Mouse (Mus musculus): ENCODE measurements at regions not wholly inside any gene's neighbourhood (a gene's known extent, or its start where the extent isn't known, plus 50 kb on each side); places are given as distances from the start of the nearest gene placed in this dataset.

DNA sequence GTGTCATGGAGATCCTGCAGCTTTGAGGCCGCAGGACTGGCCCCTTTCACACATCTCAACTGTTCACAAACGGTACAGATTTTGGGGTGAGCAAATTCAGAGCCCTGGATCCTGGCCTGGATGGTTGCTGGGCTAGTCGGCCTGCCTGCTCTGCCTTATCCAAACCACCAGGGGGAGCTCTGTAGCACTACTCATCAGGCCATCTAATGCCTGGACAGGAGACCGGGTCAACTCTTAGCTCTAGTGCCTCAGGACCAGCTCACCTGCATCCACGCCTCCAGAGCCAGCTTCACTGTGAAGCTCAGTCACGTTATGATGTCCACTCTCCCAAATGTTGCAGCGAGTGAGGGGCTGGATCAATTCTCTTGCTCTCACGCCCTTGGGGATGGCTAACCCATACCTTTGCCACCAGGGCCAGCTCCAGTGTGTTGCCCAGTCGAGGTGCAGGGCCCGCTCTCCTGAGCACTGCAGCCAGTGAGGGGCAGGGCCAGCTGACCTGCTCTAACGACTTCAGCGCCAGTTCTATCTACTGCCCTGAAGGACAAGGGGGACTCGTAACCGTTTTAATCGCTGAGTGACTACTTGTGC is 206.8 kb downstream of the Etnk1 start:
- no peaks in the 10 kb centered on the region for H3K9me3 ChIP-seq (replicated peaks; ENCODE audit: control insufficient read depth, low read length)
- no peak overlapping the region for H3K9ac ChIP-seq (replicated peaks; ENCODE audit: low read depth, low read length)
- no peak overlapping the region for H3K4me2 ChIP-seq (ENCODE audit: low read depth, low read length)
- H3K36me3 ChIP-seq (replicated peaks; ENCODE audit: control insufficient read depth, insufficient read depth, low read length) = no peaks in the 10 kb centered on the region
- ATAC-seq (ENCODE audit: insufficient read depth, low read depth) = no peak
- no peak overlapping the region for H3K27ac ChIP-seq (ENCODE audit: low read depth)
- WGBS = 56% methylated on average over 15 of the region's 15 CpGs
- no peak overlapping the region for H3K4me3 ChIP-seq (ENCODE audit: low read depth, low read length)
- DNase-seq (ENCODE audit: low spot score) = no peak
- no peaks in the 10 kb centered on the region for H3K27me3 ChIP-seq (ENCODE audit: control insufficient read depth, insufficient read depth, low read length)
- no peaks in the 10 kb centered on the region for H3K4me1 ChIP-seq (ENCODE audit: control insufficient read depth, insufficient read depth)
- TF ChIP-seq EP300 (IDR thresholded peaks at IDR 0.05; ENCODE audit: low read depth) (no peak), CTCF (IDR thresholded peaks at IDR 0.05; ENCODE audit: low read depth) (peak; percentile 80)

DNA sequence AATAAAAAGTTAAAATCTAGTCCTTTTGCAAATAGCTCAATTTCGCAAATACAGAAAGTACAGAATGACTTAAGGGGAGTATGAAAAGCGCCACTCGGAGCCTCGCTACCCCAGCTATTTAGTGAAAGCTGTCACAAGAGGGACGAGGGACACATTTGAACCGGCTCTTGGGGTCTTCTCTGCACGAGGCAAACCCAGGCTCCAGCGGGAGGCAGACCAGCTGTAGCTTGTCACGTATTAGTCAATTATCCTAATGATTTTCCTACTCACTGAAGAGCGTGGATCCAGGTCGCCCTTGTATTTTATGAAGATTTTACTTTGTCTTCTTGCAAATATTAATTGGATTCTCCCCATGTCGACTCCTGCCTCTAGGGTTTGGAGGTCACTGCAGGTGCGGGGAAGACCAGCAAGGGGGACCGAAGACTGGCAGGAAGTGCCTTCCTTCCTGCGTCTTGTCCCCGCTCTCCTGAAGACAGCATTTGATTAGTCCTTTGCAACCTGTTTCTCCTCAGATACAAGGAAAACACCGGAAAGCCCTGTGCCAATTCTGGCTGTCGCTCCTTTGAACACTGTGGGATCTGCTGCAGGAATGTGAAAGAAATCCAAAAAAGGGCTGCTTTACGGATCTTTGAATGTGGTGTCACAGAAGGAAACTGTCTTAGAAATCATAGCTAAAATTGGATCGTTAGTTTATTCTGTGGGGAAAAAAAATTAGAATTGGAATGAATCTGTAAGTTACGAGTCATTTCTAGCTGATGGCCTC is 209.1 kb downstream of the Etnk1 start:
- Histone ChIP-seq H3K9ac (replicated peaks; ENCODE audit: low read depth, low read length) (no peak overlapping the region), H3K4me3 (ENCODE audit: low read depth, low read length) (no peak overlapping the region), H3K27me3 (ENCODE audit: control insufficient read depth, insufficient read depth, low read length) (no peaks in the 10 kb centered on the region), H3K36me3 (replicated peaks; ENCODE audit: control insufficient read depth, insufficient read depth, low read length) (no peaks in the 10 kb centered on the region), H3K27ac (ENCODE audit: low read depth) (no peak overlapping the region), H3K4me2 (ENCODE audit: low read depth, low read length) (no peak overlapping the region), H3K4me1 (ENCODE audit: control insufficient read depth, insufficient read depth) (no peaks in the 10 kb centered on the region), H3K9me3 (replicated peaks; ENCODE audit: control insufficient read depth, low read length) (no peaks in the 10 kb centered on the region)
- TF ChIP-seq CTCF (IDR thresholded peaks at IDR 0.05; ENCODE audit: low read depth) (no peak), EP300 (IDR thresholded peaks at IDR 0.05; ENCODE audit: low read depth) (no peak)
- ATAC-seq (ENCODE audit: insufficient read depth, low read depth) (no peak), DNase-seq (ENCODE audit: low spot score) (no peak)
- 75% methylated on average over 21 of the region's 21 CpGs for WGBS

DNA sequence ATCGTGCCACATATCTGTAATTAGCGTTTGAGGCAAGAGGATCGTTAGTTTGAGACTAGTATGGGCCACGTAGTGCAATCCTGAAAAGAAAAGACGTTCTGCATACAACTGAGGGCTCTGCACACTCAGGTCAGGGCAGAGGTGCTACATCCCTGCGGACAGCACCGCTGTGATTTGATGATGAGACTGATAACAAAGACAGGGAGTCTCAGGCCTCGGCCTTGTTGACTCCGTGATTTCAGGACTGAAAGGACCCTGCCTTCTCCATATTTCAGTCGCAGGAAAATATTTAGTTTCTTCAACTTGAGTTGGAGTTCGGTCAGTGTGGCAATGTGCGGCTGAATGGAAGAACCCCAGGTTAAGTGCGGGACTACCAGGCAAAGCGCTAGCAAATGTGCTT is 210.1 kb downstream of the Etnk1 start:
- no peak overlapping the region for H3K4me2 ChIP-seq (ENCODE audit: low read depth, low read length)
- ATAC-seq (ENCODE audit: insufficient read depth, low read depth) (no peak), DNase-seq (ENCODE audit: low spot score) (no peak)
- TF ChIP-seq CTCF (IDR thresholded peaks at IDR 0.05; ENCODE audit: low read depth) (no peak), EP300 (IDR thresholded peaks at IDR 0.05; ENCODE audit: low read depth) (no peak)
- no peaks in the 10 kb centered on the region for H3K4me1 ChIP-seq (ENCODE audit: control insufficient read depth, insufficient read depth)
- no peak overlapping the region for H3K9ac ChIP-seq (replicated peaks; ENCODE audit: low read depth, low read length)
- no peaks in the 10 kb centered on the region for H3K36me3 ChIP-seq (replicated peaks; ENCODE audit: control insufficient read depth, insufficient read depth, low read length)
- H3K9me3 ChIP-seq (replicated peaks; ENCODE audit: control insufficient read depth, low read length) = no peaks in the 10 kb centered on the region
- 88% methylated on average over 14 of the region's 14 CpGs for WGBS
- no peak overlapping the region for H3K4me3 ChIP-seq (ENCODE audit: low read depth, low read length)
- H3K27me3 ChIP-seq (ENCODE audit: control insufficient read depth, insufficient read depth, low read length) = no peaks in the 10 kb centered on the region
- no peak overlapping the region for H3K27ac ChIP-seq (ENCODE audit: low read depth)

DNA sequence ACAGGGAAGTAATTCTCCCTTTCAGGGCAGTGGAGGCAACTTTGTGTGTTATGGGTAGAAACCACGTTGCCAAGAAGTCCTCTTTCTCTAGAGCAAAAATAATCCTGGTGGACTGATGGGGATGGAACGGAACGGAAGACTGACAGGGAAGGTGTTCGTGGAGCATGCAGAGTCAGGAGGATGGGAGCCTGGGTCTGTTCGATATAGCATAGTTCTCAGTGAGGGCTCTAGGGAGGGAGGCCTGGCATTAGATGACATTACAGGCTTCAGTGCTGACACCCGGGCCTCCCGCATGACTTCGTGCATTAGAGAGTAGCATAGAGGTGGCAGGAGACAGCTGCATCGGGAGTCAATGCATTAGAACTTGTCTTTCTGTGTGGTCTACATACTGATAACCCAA is 211.1 kb downstream of the Etnk1 start:
- no peaks in the 10 kb centered on the region for H3K4me1 ChIP-seq (ENCODE audit: control insufficient read depth, insufficient read depth)
- ATAC-seq (ENCODE audit: insufficient read depth, low read depth) (no peak), DNase-seq (ENCODE audit: low spot score) (no peak)
- H3K27ac ChIP-seq (ENCODE audit: low read depth) = no peak overlapping the region
- TF ChIP-seq EP300 (IDR thresholded peaks at IDR 0.05; ENCODE audit: low read depth) (no peak), CTCF (IDR thresholded peaks at IDR 0.05; ENCODE audit: low read depth) (no peak)
- H3K27me3 ChIP-seq (ENCODE audit: control insufficient read depth, insufficient read depth, low read length) = no peaks in the 10 kb centered on the region
- no peak overlapping the region for H3K9ac ChIP-seq (replicated peaks; ENCODE audit: low read depth, low read length)
- no peak overlapping the region for H3K4me2 ChIP-seq (ENCODE audit: low read depth, low read length)
- 85% methylated on average over 9 of the region's 9 CpGs for WGBS
- no peaks in the 10 kb centered on the region for H3K9me3 ChIP-seq (replicated peaks; ENCODE audit: control insufficient read depth, low read length)
- no peaks in the 10 kb centered on the region for H3K36me3 ChIP-seq (replicated peaks; ENCODE audit: control insufficient read depth, insufficient read depth, low read length)
- no peak overlapping the region for H3K4me3 ChIP-seq (ENCODE audit: low read depth, low read length)

DNA sequence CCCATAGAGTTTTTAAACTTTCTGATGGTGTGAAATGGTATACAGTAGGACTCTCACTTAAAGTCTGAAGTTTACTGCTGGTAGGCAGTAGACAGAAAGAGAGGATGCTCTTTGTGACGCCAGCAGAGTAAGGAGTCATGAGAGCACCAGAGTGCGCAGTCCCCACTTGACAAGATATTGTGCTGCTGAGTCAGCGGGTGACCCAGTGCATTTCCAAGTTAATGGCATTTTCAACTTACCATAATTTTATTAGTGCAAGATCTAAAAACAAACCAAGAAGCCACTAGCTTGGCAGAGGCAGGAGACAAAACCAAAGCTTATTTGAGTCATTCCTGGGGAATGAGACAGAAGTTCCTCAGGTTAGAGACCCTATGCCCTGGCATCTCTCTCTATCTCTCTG is 213.5 kb downstream of the Etnk1 start:
- DNase-seq (ENCODE audit: low spot score) = no peak
- Histone ChIP-seq H3K9ac (replicated peaks; ENCODE audit: low read depth, low read length) (no peak overlapping the region), H3K27ac (ENCODE audit: low read depth) (no peak overlapping the region), H3K4me2 (ENCODE audit: low read depth, low read length) (no peak overlapping the region), H3K9me3 (replicated peaks; ENCODE audit: control insufficient read depth, low read length) (no peaks in the 10 kb centered on the region), H3K4me3 (ENCODE audit: low read depth, low read length) (no peak overlapping the region), H3K27me3 (ENCODE audit: control insufficient read depth, insufficient read depth, low read length) (no peaks in the 10 kb centered on the region), H3K4me1 (ENCODE audit: control insufficient read depth, insufficient read depth) (no peaks in the 10 kb centered on the region), H3K36me3 (replicated peaks; ENCODE audit: control insufficient read depth, insufficient read depth, low read length) (no peaks in the 10 kb centered on the region)
- no peak for ATAC-seq (ENCODE audit: insufficient read depth, low read depth)
- TF ChIP-seq EP300 (IDR thresholded peaks at IDR 0.05; ENCODE audit: low read depth) (no peak), CTCF (IDR thresholded peaks at IDR 0.05; ENCODE audit: low read depth) (no peak)
- WGBS = 91% methylated on average over 3 of the region's 3 CpGs
